Mouse (Mus musculus) lung, postnatal 0 days (tissue): Measurements from ENCODE around the gene Yy1.

Experiments
- CTCF ChIP-seq: IDR thresholded peaks from 2 replicates; pipeline ENCODE4 v1.5.1; 2016; ENCODE audit warnings: antibody characterized with exemption, mild to moderate bottlenecking
- EP300 ChIP-seq: IDR thresholded peaks from 2 replicates; pipeline ENCODE4 v1.6.1; 2016; ENCODE audit warnings: antibody characterized with exemption, mild to moderate bottlenecking, control low read depth

DNA sequence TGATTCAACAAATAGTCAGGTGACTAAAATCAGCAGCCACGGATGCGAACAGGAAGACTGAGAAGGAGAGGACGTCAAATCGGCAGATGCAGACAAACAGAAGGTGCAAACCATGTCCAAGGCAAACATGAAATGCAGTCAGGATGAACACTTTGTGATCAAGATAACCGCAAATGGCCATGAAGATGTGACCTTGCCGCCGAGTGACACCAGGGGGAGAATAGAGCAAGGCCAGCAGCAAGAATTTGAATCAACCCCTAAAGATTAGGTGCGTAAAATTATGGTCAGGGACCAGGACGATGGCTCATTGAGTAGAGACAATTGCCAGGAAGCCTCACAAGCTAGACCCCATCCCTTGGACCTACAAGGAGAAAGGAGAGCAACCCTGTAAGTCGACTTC lies 36.2 kb upstream of the Yy1 start:
- TF ChIP-seq CTCF (peak; percentile 22; the same call in 1 of the 2 replicates), EP300 (no peak)
